Mouse (Mus musculus) induced T-regulatory cell, adult 2 months (primary cell): ENCODE data around the gene 1700061G19Rik.

Experiments
- DNase-seq: peaks from one replicate; pipeline ENCODE4 v3.0.0-alpha.2; 2012; ENCODE audit warnings: low read depth

The 1700061G19Rik gene

DNA sequence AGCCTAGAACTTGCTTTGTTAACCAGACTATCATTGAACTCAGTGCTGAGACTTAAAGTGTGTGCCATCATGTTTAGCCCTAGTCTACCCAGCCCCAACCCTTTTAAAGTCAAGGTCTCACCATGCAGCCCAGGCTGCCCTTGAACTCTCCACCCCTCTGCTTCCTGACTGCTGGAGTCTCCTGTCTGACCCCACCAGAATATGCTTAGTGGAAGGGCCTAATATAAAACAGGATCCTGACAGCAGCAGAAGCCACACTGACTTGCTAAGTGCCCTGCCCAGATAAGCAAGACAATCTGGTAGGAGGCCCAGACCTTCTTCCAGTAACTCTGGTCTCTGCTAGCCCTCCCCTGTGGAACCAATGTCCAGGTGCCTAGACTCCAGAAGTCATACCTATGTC lies 53.8 kb downstream of the 1700061G19Rik start:
- DNase-seq = no peak

DNA sequence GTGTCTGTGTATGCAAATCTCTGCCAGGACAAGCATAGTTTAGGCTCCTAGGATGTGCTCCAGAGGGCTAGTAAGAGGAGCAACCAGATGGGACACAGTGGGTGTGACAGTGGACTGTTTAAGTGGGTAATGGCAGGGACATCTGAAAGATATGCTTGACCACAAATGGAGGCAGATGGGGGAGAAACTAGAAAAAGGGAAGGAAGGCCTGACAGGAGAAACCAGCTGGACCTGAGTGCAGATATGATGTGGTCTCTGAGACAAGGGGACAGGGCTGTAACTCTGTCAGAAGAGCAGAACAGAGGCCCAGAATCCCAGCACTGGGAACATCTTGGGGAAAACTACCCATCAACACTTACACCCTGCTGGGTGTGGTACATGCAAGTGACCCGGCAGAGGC lies 54.3 kb downstream of the 1700061G19Rik start:
- no peak for DNase-seq

DNA sequence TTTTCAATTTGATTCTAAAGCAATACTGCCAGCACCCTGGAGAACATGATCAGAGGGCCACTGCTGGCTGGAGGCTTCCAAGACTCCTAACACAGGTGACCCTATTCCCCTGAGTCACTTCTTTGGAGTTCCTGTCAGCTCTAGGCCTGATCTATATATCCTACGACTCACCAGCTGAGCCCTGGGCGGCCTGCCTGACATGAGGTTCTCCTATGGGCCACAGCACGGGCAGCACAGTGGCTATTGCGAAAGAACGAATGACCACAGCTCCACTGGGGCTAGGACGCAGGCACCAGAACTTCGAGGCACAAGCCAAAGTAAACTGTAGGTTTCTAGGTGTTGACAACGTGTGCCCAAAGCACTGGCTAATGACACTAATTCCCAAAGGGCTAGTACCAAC lies 54.7 kb downstream of the 1700061G19Rik start:
- DNase-seq = no peak

DNA sequence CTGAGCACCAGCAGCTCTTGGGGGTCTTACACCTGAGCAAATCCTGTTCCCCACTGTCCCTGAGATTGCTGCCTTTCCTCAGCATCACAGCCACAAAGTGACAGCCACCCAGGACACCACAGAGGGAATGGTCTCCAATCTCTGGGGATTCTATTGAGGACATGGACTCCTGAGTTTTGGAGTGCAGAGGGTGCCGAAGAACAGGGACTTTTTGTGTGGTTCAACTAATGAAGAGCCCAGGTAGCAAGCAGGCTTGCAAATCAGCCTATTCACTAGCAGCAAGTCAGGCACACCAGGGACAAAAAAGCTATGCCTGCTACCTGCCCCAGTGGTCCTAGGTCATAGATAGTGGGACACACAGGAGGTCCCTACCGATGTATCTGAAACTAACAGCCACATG lies 58.1 kb downstream of the 1700061G19Rik start:
- no peak for DNase-seq

DNA sequence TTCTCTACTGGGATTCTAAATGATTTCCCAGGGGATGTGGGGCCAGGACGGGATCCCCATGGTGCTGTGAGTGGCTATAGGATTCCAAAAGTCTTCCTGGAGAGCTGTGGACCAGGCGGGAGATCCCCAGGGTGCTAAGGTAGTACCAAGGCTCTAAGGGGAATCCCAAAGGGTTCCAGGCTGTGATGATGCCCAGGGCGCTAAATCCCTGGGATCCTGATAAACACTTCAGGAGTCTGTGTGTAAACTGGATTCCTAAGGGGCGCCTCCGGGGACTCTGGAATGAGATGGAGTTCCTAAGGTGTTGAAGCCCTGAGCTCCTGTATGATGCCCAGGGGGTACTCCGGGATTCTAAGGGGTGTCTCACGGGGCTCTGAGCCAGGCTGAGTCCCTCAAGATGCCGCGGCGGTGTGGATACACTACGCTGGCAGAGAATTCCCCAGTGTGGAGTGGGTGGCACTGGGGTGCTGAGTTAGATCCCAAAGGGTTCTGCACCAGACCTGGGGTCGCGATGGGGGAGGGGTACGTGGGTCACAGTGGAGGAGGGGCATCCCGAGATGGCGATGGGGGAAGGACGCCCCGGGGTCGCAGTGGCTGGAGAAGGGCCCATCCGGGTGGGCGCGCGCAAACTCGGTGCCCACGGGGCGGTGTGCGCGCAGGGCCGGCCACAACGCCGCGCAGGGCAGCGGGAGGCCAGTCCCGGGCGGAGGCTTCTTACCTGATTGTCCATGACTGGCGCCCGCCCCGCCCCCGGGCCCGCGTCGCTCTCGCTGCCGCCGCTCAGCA lies 59.5 kb downstream of the 1700061G19Rik start:
- no peak for DNase-seq

DNA sequence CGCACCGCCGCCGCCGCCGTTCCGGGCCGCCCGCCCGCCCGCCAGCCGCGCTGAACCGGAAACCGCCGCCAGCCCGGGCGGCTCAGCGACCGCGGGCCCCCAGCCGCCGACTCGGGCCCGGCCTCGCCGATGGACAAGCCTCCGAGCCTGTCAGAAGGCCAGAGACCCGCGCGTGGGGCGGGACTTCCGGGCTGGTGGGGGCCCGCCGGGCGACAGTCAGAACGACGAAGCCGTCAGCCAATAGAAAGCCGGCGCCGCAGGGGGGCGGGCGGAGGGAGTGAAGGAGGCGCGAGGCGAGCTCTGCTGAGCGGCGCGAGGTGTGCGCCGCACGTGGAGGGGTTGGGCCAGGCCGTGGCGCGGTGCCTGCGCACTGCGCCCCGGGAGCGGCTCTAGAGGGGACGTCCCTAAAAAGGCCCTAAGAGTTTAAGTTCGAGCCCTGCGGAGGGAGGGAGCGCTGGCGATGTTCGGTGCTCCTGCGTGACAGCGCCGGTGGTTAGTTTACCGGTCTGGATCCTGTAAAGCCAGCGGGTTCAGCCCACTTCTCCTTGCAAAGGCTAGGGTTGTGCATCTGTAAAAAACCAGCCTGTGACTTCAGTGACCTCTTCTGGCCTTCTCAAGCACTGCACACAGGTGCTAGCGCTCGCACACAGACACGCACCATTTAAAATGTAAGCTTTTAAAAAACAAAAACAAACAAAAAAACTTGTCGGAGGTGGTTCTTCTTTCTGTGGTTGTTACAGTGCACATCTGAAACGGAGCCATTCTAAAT lies 60.3 kb downstream of the 1700061G19Rik start, which contains the start of gene Mllt1:
Gene Mllt1 (minus strand): TSS at position 53 of the 769 bp plus-strand sequence.
- DNase-seq = peak; percentile 98

DNA sequence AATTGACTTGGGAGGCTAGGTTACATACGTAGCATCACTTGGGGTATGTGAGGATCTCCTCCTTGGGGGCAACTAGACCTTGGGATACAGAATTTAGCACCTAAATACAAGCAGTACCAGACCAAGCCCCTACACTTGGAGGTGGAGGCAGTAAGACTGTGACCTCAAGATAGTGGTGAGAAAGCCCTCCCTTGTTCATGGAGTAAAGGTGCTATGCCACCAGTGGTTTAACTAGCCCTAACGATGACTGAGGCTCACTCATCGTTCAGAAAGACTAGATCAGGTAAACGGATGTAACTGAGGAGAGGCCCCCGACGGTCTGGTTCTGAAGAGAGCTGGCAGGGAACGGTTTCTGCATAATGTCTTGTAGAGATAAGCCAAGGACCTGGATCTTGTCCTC lies 61.5 kb downstream of the 1700061G19Rik start:
- no peak for DNase-seq
